8 mouse cellular contexts compared by ENCODE assay signal in genomic region chr11:62458276-62458724, GRCm38 (mm10). TPM values are rescaled to one million over a fixed set of nuclear protein-coding genes. Genes with fewer than 3 reads are reported as not detected.
DNase-seq lines count a peak whose midpoint lies in the region; ATAC-seq and TF ChIP-seq lines count a peak whose summit lies in the region.

TSS of gene Pigl (plus strand) at chr11:62458460.
TSS of gene Ncor1 (minus strand) at chr11:62458541.

- no peak for TF ChIP-seq CTCF in G1E (IDR thresholded peaks at IDR 0.05; ENCODE audit: low read depth, low read length)
- no peak for TF ChIP-seq CTCF in layer of hippocampus, adult 2 months (conservative IDR thresholded peaks at IDR 0.05)
- no peak for TF ChIP-seq CTCF in lung, adult 2 months (IDR thresholded peaks at IDR 0.05; ENCODE audit: insufficient read depth, low read length)

- H3K4me1 ChIP-seq in G1E (ENCODE audit: insufficient read depth, low read depth, low read length) = peaks cover 39% of the 10 kb centered on the region
- peaks cover 8% of the 10 kb centered on the region for H3K4me1 ChIP-seq in forebrain, embryonic 16.5 days (replicated peaks; ENCODE audit: control insufficient read depth, insufficient read depth, low read length)
- peaks cover 3% of the 10 kb centered on the region; the same call in 1 of the 2 replicates for H3K4me1 ChIP-seq in lung, adult 2 months (ENCODE audit: control insufficient read depth, insufficient read depth, low read length)
- peaks cover 25% of the 10 kb centered on the region for H3K4me1 ChIP-seq in neural tube, embryonic 15.5 days

- peak; percentile 65; the same call in 1 of the 2 replicates for TF ChIP-seq POLR2A in lung, adult 2 months (IDR thresholded peaks at IDR 0.05; ENCODE audit: borderline replicate concordance, extremely low read depth, low read depth, low read length)

- peak; percentile 62 for ATAC-seq in G1E (ENCODE audit: extremely low read depth, insufficient number of reproducible peaks, low FRiP score, poor library complexity, severe bottlenecking)
- peak; percentile 51 for ATAC-seq in forebrain, embryonic 16.5 days
- peak; percentile 64 for ATAC-seq in neural tube, embryonic 15.5 days (ENCODE audit: low FRiP score)

- H3K4me3 ChIP-seq in G1E (ENCODE audit: low read depth, low read length) = peak within 1 kb of the TSS; percentile 81
- peak within 1 kb of the TSS; percentile 86 for H3K4me3 ChIP-seq in forebrain, embryonic 16.5 days (replicated peaks; ENCODE audit: low read length)
- peak within 1 kb of the TSS; percentile 97 for H3K4me3 ChIP-seq in layer of hippocampus, adult 2 months
- H3K4me3 ChIP-seq in lung, adult 2 months (replicated peaks; ENCODE audit: extremely low read depth, low read depth, low read length) = peak within 1 kb of the TSS; percentile 95
- H3K4me3 ChIP-seq in neural tube, embryonic 15.5 days (replicated peaks) = peak within 1 kb of the TSS; percentile 94

- peaks cover 16% of the 10 kb centered on the region for H3K36me3 ChIP-seq in G1E (replicated peaks)
- H3K36me3 ChIP-seq in forebrain, embryonic 16.5 days (ENCODE audit: control insufficient read depth, insufficient read depth) = no peaks in the 10 kb centered on the region
- H3K36me3 ChIP-seq in neural tube, embryonic 15.5 days = no peaks in the 10 kb centered on the region

- peak within 1 kb of the TSS; percentile 95 for H3K27ac ChIP-seq in forebrain, embryonic 16.5 days (ENCODE audit: low read length)
- peak within 1 kb of the TSS; percentile 90 for H3K27ac ChIP-seq in layer of hippocampus, adult 2 months
- H3K27ac ChIP-seq in neural tube, embryonic 15.5 days (replicated peaks) = peak within 1 kb of the TSS; percentile 98

- H3K4me2 ChIP-seq in forebrain, embryonic 16.5 days (ENCODE audit: low read length) = peak within 1 kb of the TSS; percentile 78
- H3K4me2 ChIP-seq in neural tube, embryonic 15.5 days = peak within 1 kb of the TSS; percentile 95

- DNase-seq in G1E (ENCODE audit: low spot score) = peak; percentile 66
- peak; percentile 85 for DNase-seq in cerebellum, adult 11-12 months
- DNase-seq in heart, postnatal 36 days = peak; percentile 82 to 86
- DNase-seq in layer of hippocampus, adult 2 months (ENCODE audit: low spot score in 2 of 2) = peak; percentile 84 to 89
- DNase-seq in lung, adult 2 months = peak; percentile 82
- DNase-seq in testis, postnatal 10 days (ENCODE audit: low spot score) = peak; percentile 85

- H3K9ac ChIP-seq in forebrain, embryonic 16.5 days (replicated peaks; ENCODE audit: low read depth, low read length) = peak within 1 kb of the TSS; percentile 97
- peak within 1 kb of the TSS; percentile 98 for H3K9ac ChIP-seq in neural tube, embryonic 15.5 days (replicated peaks)

- WGBS in forebrain, embryonic 16.5 days = under 1% methylated on average over 33 of the region's 33 CpGs
- under 1% methylated on average over 33 of the region's 33 CpGs for WGBS in lung, adult 2 months
- WGBS in neural tube, embryonic 15.5 days = under 1% methylated on average over 33 of the region's 33 CpGs

- intact Hi-C loops in heart, postnatal 36 days (cut with DNase I) = loop anchor here (5.0 kb wide), 1 partner anchor 79 kb away; the partner anchor contains the start of gene Cenpv

- H3K27me3 ChIP-seq in G1E (ENCODE audit: insufficient read depth, low read length) = no peaks in the 10 kb centered on the region
- H3K27me3 ChIP-seq in forebrain, embryonic 16.5 days (replicated peaks; ENCODE audit: control insufficient read depth, insufficient read depth, low read length) = no peaks in the 10 kb centered on the region
- H3K27me3 ChIP-seq in neural tube, embryonic 15.5 days (replicated peaks) = no peaks in the 10 kb centered on the region

- no peaks in the 10 kb centered on the region for H3K9me3 ChIP-seq in G1E (replicated peaks)
- no peaks in the 10 kb centered on the region for H3K9me3 ChIP-seq in forebrain, embryonic 16.5 days (ENCODE audit: control insufficient read depth, low read length)
- H3K9me3 ChIP-seq in neural tube, embryonic 15.5 days (replicated peaks) = no peaks in the 10 kb centered on the region

RNA-seq across cellular contexts. Expression of gene Pigl, which starts in this region (rescaled TPM):
- 32.9 TPM in 2 replicates for total RNA-seq in G1E (2014; fragmentation: Nextera tagmentation)
- 4.8 and 5.3 TPM in 2 replicates for total RNA-seq in G1E (2017)
- 2.8 and 2.9 TPM in 2 replicates for polyA plus RNA-seq in G1E (2012)
- polyA plus RNA-seq in forebrain, embryonic 16.5 days (2015; fragmentation: Nextera tagmentation; extraction: Ambion mirVana) = 6.2 and 6.9 TPM in 2 replicates
- 1 to 10 TPM; 2.9 to 3.3 TPM for total RNA-seq in heart, postnatal 36 days (2021)
- total RNA-seq in layer of hippocampus, adult 2 months (2021) = 1 to 10 TPM; 7.3 to 8.7 TPM
- 4.5 and 5.3 TPM in 2 replicates for polyA plus RNA-seq in lung, adult 2 months (2012; rRNA removed)
- 9.8 and 11.4 TPM in 2 replicates for polyA plus RNA-seq in neural tube, embryonic 15.5 days (2015; fragmentation: Nextera tagmentation; extraction: Ambion mirVana)

RNA-seq across cellular contexts. Expression of gene Ncor1, which starts in this region (rescaled TPM):
- total RNA-seq in G1E (2014; fragmentation: Nextera tagmentation) (629 and 697 TPM in 2 replicates), G1E (2017) (167 and 214 TPM in 2 replicates)
- polyA plus RNA-seq in G1E (2012) = 69.9 and 77.2 TPM in 2 replicates
- 186 and 203 TPM in 2 replicates for polyA plus RNA-seq in forebrain, embryonic 16.5 days (2015; fragmentation: Nextera tagmentation; extraction: Ambion mirVana)
- total RNA-seq in heart, postnatal 36 days (2021) = 100 to 1,000 TPM; 119 to 134 TPM
- 100 to 1,000 TPM; 300 to 303 TPM for total RNA-seq in layer of hippocampus, adult 2 months (2021)
- 80.7 and 92.5 TPM in 2 replicates for polyA plus RNA-seq in lung, adult 2 months (2012; rRNA removed)
- polyA plus RNA-seq in neural tube, embryonic 15.5 days (2015; fragmentation: Nextera tagmentation; extraction: Ambion mirVana) = 170 and 174 TPM in 2 replicates

Comparison
In these comparisons a context has a peak if more than half of its experiments do, and no peak if none do; other contexts are left out.
1. Peak in every context shown above with its lines: DNase-seq, ATAC-seq, H3K4me3 ChIP-seq and H3K27ac ChIP-seq.